Mouse (Mus musculus): ENCODE measurements at regions not wholly inside any gene's neighbourhood (a gene's known extent, or its start where the extent isn't known, plus 50 kb on each side); places are given as distances from the start of the nearest gene placed in this dataset.

DNA sequence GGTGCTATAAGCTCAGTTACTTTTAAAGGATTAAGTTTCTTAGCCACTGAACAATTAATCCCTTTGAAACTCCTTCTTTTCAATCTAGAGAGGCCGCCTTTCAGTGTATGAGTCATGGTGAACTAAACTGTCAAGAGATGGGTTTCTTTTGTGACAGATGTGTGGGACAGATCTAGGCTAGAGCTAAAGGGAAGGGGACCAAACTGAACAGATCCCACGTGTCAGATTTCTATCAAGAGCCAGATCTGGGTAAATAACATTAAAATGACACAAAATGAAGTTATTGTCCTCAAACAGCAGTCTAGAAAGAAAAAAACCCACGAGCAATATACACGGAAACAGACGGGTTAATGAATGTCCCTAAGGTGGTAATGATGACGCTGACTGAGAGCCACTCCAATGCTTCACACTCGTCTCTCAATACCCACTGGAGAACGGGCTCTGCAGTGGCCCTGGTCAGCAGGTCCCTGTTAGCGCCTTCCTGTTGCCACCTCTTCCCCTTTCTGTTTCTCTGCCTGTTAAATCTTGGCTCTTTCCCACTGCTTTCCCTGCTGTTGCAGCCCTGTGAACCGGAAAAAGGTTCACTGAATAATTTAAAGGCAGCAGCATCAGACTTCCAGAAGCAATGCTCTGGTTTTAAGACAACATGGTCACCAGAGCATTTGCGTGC, 52.7 kb upstream of the Rab3gap2 start:
- no peak for DNase-seq (ENCODE audit: inconsistent age in 2 of 2, low spot score in 1 of 2)

DNA sequence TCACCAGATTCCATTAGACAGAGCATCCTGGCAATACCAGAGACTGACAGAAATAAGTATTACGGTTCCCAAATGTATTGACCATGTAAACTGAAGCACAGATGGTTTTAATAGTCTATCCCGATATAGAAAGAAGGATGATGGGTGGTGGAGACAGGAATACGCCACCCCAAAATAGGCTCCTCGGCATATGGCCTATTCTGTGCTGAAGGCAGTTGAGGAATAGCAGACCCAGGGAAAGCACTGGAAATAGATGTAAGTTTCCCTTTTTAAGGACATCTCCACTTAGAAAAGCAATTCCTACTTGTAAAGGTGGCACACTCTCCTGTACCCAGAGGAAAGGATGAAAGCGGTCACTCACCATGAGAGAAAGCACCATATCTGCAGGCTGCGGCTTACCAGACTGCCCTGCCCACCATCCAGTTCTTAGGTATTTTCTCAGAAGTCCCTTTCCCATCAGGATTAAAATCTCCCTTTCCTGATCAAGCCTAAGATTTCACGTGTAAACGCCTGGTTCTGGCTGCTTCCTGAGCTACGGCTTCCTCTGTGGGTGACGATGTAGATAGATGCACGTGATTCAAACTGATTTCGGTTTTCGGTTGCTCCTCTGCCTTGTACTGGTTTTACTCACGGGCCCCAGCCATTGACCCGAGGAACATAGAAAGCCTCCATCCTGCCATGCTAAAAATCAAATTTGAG, 53.3 kb upstream of the Rab3gap2 start:
- DNase-seq (ENCODE audit: inconsistent age in 2 of 2, low spot score in 1 of 2): no peak

DNA sequence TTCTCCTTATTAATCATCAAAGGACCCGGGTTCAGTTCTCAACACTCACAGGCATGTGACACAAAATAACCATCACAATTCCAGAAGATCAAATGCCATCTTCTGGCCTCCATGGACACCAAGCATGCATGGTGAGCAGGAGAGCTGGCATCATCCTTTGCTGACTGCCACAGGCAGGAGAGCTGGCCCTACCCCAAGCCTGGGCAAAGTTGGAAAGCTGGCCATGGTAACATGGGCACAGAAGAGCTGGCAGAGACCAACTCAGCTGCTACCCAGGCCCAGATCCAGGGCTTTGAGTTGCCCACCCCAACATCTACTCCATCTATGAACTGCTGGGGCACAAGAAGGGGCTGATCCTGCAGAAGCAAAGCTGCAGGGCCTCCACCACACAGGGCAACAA, 59.1 kb upstream of the Rab3gap2 start:
- DNase-seq (ENCODE audit: inconsistent age in 2 of 2, low spot score in 1 of 2): no peak

GRCm38 (mm10) chr1:185144006-185144405, 59.9 kb upstream of the Rab3gap2 start:
- DNase-seq (ENCODE audit: inconsistent age in 2 of 2, low spot score in 1 of 2): no peak

DNA sequence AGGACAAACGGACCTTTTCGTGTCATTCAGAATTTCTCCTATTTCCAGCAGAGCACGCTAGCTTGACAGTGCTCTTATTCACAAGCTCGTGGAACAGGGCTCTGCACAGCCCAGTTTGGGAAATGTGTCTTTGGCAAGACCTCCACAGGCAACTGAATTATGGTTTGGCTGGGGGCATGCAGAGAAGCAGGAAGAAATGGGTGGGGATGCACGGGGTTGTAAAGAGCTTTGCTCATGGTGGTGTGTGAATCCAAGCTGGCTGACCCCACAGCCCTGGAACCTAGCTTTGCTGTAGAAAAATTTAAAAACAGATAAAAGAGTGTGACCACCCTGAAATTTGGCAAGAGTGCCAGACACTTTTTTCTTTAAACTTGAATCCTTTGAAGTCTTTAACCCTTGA, 63.6 kb upstream of the Rab3gap2 start:
- DNase-seq (ENCODE audit: inconsistent age in 2 of 2, low spot score in 1 of 2): no peak

DNA sequence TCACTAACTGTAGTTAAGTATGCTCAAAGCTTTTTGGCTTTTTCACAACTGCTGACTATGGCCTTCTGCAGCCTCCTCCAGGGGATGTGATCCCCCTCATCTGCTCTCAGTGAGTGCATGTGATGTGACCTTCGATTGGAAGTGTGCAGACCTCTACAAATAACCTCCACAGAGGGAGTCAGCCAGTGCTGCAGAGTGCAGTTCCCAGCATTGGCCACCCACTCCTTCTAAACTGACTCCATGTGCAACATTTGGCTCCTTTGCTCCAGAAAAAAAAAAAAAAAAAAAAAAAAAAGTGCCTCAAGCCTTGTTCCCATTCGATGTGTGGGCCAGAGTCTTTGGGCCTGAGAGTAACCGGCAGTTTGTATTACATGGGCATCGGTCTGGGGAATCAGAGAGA, 75.7 kb upstream of the Rab3gap2 start:
- no peak for DNase-seq (ENCODE audit: inconsistent age in 2 of 2, low spot score in 1 of 2)

DNA sequence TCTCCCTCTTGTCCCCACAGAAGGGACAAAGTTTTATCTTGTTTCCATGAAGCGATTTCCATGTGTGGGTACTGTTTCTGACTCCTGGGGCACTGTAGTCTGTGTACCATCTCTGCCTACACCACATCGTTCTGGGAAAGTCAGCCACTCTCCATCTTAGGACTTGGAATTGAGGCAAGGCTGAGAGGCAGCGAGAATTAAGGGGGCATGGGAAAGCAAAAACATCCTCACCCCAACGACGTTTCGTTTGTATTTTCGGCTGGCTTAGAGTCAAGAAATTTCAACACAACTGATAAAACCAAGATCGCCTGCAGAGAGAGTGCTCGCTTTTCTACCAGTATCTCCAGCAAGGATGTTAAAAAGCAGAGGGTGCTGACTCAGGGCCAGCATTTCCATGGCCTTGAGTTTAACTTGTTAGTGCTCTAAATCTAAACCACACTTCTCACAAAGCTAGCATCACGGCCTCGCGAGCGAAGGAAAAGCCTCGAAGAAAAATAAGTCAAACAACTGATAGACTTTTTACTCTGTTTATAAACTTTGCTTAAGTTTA, 78.1 kb upstream of the Rab3gap2 start:
- DNase-seq (ENCODE audit: inconsistent age in 2 of 2, low spot score in 1 of 2): peak; percentile 39 to 60

DNA sequence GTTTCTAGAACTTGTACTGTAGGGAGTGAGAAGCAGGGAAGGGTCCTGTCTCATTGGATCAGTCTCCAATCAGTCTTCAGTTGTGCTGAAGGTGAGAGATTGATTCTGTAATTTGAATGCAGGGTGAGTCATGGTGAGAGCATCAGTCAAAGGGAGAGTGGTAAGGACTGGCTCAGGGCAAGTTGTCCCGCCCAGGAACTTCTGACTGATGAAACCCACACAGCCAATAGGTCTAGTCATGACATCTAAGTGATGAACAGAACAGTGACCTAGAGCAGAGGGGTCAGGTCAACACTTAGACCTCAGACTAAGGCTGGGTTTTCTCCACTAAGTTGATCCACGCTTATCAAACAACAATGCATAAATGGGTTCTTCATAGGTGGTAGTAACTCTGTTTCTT, 82.4 kb upstream of the Rab3gap2 start:
- DNase-seq (ENCODE audit: inconsistent age in 2 of 2, low spot score in 1 of 2): no peak

GRCm38 (mm10) chr1:185120416-185120815, 83.5 kb upstream of the Rab3gap2 start:
- DNase-seq (ENCODE audit: inconsistent age in 2 of 2, low spot score in 1 of 2): no peak

DNA sequence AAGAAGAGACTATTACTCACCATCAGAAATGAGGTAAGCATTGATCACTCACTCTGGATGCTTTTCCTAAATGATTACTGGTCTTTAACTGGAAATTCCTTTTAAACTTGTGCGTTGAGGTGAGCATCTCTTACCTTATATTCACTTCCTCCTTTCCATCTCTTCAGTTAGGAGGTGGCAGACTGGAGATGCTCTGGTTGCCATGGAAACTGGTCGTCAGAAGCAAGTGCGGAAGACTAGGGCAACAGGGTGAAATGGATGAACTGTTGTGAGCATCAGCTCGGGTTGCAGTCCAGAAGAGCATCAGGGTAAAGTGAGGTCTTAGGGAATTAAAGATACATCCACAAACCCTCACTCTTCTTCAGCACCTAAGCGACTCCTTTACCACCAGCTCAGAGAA, 86.2 kb upstream of the Rab3gap2 start:
- DNase-seq (ENCODE audit: inconsistent age in 2 of 2, low spot score in 1 of 2): no peak

GRCm38 (mm10) chr1:185113687-185114086, 90.2 kb upstream of the Rab3gap2 start:
- no peak for DNase-seq (ENCODE audit: inconsistent age in 2 of 2, low spot score in 1 of 2)

DNA sequence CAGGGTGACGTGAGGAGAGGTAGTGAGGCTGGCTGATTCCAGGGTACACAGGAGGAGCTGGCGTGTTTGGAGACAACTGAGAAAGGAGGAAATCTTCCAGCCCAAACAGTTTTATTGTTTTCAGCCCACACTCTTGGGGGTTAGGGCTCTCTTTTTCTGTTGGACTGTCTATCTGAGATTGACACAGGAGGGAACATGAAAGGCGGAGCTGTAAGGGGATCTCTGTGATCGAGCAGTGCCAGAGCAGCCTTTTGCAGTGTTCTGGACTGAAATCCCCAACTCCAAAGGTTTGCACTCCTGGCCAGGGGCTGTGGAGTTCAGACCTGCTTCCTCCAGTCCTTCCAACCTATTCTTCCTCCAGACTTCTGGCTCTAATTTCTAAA, 91.9 kb upstream of the Rab3gap2 start:
- no peak for DNase-seq (ENCODE audit: inconsistent age in 2 of 2, low spot score in 1 of 2)

GRCm38 (mm10) chr1:185111347-185112016, 92.4 kb upstream of the Rab3gap2 start:
- DNase-seq (ENCODE audit: inconsistent age in 2 of 2, low spot score in 1 of 2): no peak

DNA sequence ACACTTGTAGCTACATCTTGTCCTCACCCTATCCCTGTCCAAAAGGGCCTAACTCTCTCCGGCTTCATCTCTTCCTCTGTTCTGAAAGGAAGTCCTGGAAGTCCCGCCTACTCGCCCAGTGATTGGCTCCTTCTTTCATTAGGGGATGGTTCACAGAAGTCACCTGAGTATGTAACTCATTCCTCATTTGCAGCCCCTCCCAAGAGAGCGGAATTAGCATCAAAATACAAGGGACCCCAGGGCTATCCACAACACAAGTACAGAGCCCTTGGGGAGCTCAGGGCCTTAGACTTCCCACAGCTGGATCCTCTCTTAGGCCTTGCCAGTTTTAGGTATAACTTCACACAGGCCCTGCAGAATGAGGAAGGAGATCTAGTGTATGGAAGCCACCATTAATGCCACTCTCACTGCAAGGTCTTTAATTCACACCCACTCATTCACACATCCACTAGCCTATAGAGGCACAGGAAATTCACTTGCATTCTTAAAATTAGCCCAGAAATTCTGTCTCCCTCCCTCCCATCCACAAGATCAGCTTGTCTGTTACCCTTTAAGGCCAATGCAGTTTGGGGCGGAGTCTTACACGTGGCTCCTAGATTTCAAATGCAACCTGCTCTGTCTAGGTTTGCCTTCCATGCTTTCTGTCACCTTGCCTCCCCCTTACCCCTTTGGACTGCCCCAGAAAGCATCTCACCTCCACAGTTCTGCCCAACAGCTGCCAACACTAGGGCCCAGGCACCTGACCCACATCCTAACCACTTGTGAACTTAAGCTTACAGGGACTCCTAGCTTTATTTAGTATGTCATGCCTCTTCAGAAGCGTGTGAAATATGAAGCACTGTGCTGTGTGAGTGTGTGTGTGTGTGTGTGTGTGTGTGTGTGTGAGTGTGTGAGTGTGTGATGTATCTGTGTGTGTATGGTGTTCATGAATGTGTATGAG, 98.7 kb upstream of the Rab3gap2 start:
- DNase-seq (ENCODE audit: inconsistent age in 2 of 2, low spot score in 1 of 2): no peak

DNA sequence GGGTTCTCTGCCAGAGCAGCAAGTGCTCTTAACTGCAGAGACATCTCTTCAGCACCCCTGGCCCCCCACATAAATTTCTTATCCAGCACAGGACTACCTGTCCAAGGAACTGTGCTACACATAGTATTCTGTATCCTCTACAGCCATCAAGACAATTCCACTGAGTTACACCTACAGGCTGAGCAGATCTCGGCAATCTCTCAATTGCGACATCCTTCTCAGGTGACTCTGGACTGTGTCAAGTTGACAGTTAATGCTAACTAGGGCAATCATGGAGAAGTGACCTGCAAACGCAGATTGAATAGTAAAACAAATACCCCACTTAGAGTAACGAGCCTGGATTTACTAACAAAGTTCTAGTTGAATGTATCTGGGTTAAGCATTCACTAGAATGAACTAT, 100.1 kb upstream of the Rab3gap2 start:
- no peak for DNase-seq (ENCODE audit: inconsistent age in 2 of 2, low spot score in 1 of 2)

DNA sequence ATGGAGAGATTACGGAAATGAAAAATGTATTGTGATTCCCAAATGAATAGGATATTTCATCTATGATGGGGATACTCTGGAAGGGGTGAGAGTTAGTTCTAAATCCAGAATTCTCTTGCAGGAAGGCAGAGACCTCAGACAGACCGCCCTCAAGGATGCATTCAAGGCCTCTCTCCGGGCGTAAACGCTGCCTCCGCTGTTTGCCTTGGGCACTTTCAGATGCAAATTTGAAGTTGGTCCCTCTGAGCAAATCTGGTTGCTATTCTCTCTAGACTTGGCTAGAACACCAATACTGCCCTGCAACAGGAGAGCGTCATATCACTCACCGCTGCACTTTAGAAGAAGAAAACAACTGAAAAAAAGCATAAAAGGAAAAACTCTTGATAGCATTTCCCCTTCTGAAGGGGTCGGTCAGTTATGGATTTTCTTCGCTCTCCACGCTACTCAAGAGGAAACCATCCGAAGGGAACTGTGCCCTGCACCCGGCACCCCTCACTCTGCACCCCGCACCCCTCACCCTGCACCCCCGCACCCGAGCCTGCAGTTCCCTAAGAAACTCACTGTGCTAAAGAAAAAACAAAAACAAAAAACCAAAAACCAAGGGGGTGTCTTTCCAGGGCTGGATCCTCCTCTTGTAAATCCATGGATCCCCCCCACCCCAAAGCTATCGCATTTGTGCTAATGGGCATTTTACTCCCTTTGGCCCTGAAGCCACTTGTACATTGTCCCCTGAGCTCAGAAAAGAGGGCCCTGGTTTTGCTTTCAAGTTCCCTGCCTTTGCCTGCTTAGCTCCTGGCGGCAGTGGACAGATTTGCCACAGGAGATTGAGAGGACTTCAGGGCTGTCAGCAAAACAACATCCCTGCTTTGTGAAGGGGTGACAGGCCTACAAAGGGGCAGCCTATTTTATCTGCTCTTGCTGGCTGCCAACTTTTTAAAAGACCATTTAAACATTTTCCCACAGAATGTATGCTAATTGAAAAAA, 99.9 kb upstream of the Mark1 start:
- DNase-seq (ENCODE audit: inconsistent age in 2 of 2, low spot score in 1 of 2): no peak

- DNase-seq (ENCODE audit: inconsistent age in 2 of 2, low spot score in 1 of 2): no peak
Observed at GRCm38 (mm10) chr1:185098195-185098974, 99.0 kb upstream of the Mark1 start.

GRCm38 (mm10) chr1:185096741-185097140, 97.4 kb upstream of the Mark1 start:
- DNase-seq (ENCODE audit: inconsistent age in 2 of 2, low spot score in 1 of 2): no peak

- no peak for DNase-seq (ENCODE audit: inconsistent age in 2 of 2, low spot score in 1 of 2)
Observed at GRCm38 (mm10) chr1:185092757-185093156, 93.4 kb upstream of the Mark1 start.
